Mouse (Mus musculus) heart, embryonic 10.5 days (tissue): ENCODE results near the gene Clmn. TPM values are rescaled to one million over a fixed set of nuclear protein-coding genes. Genes with fewer than 3 reads are reported as not detected.

Experiments
- DNase-seq: peaks from one replicate; pipeline ENCODE4 v3.0.0-alpha.2; 2017; ENCODE audit warnings: low spot score
- H3K27ac ChIP-seq: fragments of 300-500 bp; sonication (generic); 2 replicates; pipeline ENCODE4 v1.5.1; 2016; ENCODE audit warnings: mild to moderate bottlenecking
- H3K27me3 ChIP-seq: fragments of 300-500 bp; sonication (generic); 2 replicates; pipeline ENCODE4 v1.6.1; 2016; ENCODE audit warnings: mild to moderate bottlenecking; ENCODE audit not compliant: poor library complexity, insufficient read depth, severe bottlenecking
- H3K36me3 ChIP-seq: fragments of 300-500 bp; sonication (generic); 2 replicates; pipeline ENCODE4 v1.6.1; 2016; ENCODE audit warnings: mild to moderate bottlenecking, moderate library complexity
- H3K4me1 ChIP-seq: fragments of 300-500 bp; sonication (generic); 2 replicates; pipeline ENCODE4 v1.6.1; 2016; ENCODE audit warnings: mild to moderate bottlenecking
- H3K4me3 ChIP-seq: fragments of 300-500 bp; sonication (generic); 2 replicates; pipeline ENCODE4 v1.5.1; 2016; ENCODE audit warnings: mild to moderate bottlenecking, moderate library complexity
- H3K9me3 ChIP-seq: fragments of 300-500 bp; sonication (generic); 2 replicates; pipeline ENCODE4 v1.6.1; 2016; ENCODE audit warnings: mild to moderate bottlenecking, moderate library complexity
- WGBS: fragments of 180-500 bp; shearing (Covaris S2); methylation state at CpG from one replicate; pipeline ENCODE4 v1.1.7; 2016; 5-methylcytosine and 5-hydroxymethylcytosine counted together
- polyA plus RNA-seq: library from polyadenylated mRNA; unstranded; fragments of >200 nt; fragmentation: Nextera tagmentation; extraction: Ambion mirVana; gene quantifications from 2 replicates; pipeline ENCODE4 v1.2.1, GENCODE M21; 2016

The Clmn gene
- polyA plus RNA-seq, 1 experiment from 2014 or later, result 2.1 TPM

DNA sequence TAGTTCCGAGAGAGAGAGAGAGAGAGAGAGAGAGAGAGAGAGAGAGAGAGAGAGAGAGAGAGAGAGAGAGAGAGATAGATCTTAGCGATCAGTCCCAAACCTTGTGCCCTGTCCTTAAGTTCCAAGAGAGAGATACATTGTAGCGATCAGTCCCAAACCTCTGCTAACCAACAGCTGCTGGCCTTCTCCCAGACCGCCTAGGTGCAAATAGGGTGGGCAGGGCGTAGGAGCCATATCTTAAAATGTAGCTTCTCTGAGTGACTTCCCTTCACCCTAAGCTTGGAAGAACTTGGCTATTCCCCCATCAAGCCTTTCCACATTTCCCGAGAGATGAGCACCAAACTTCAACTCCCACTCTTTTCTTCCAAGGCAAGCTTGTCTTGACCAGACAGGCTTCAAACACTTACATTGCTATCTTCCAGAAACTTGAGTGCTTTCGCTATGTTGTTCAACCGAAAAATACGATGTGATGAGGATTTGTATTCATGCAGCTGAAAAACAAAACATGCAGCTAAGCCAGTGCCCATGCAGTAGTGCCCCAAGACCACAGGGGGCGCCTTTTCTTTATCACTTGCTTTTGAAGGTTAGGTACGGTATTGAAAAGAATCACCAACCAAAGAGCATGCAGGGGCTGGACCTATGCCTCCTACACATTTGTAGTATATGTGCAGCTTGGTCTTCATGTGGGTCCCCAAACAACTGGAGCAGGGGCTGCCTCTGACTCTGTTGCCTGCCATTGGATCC, 68.1 kb downstream of the Clmn start:
- peaks cover 12% of the 10 kb centered on the region; the same call in 1 of the 2 replicates for H3K9me3 ChIP-seq
- no peak for DNase-seq
- H3K27ac ChIP-seq, result no peak overlapping the region
- H3K4me1 ChIP-seq, result no peaks in the 10 kb centered on the region
- 81% methylated on average over 11 of the region's 11 CpGs for WGBS
- no peaks in the 10 kb centered on the region for H3K27me3 ChIP-seq
- no peak overlapping the region for H3K4me3 ChIP-seq
- peaks cover 18% of the 10 kb centered on the region; the same call in 1 of the 2 replicates for H3K36me3 ChIP-seq

- Histone ChIP-seq H3K9me3 (peaks cover 12% of the 10 kb centered on the region; the same call in 1 of the 2 replicates), H3K4me3 (no peak overlapping the region), H3K27me3 (no peaks in the 10 kb centered on the region), H3K36me3 (peaks cover 17% of the 10 kb centered on the region; the same call in 1 of the 2 replicates), H3K27ac (no peak overlapping the region), H3K4me1 (no peaks in the 10 kb centered on the region)
- 65% methylated on average over 5 of the region's 5 CpGs for WGBS
- DNase-seq, result no peak
Observed at GRCm38 (mm10) chr12:104794957-104795356, 69.9 kb downstream of the Clmn start.

GRCm38 (mm10) chr12:104793486-104793885, 71.4 kb downstream of the Clmn start:
- H3K27me3 ChIP-seq, result no peaks in the 10 kb centered on the region
- H3K36me3 ChIP-seq, result peaks cover 6% of the 10 kb centered on the region; the same call in 1 of the 2 replicates
- H3K9me3 ChIP-seq, result peaks cover 3% of the 10 kb centered on the region; the same call in 1 of the 2 replicates
- DNase-seq, result no peak
- WGBS, result 57% methylated on average over 12 of the region's 12 CpGs
- no peak overlapping the region for H3K4me3 ChIP-seq
- H3K27ac ChIP-seq, result no peak overlapping the region
- H3K4me1 ChIP-seq, result no peaks in the 10 kb centered on the region

DNA sequence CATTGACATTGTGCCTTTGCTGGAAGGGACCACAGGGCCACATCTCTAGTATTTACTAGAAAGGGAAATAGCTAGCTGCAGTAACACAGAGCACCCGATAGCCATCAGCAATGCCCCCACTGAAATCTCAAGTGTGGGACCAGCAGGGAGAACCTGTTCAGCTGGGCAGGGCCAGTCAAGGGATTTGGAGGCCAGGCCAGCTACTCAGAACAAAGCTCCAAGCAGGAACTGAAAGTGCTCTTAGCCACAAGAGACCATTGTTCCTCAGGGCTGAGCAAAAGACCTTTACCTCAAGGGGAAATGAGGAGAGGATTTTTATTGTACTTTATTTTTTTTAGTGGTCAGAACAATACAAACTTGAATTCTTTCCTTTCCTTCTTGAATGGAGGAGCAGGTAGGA, 87.3 kb downstream of the Clmn start:
- WGBS, result 89% methylated on average over 1 of the region's 1 CpGs
- no peak for DNase-seq
- no peak overlapping the region for H3K27ac ChIP-seq
- no peaks in the 10 kb centered on the region for H3K9me3 ChIP-seq
- H3K36me3 ChIP-seq, result 0 out of 2 replicates have a peak, but pooled peaks cover 7% of the 10 kb centered on the region
- no peaks in the 10 kb centered on the region for H3K4me1 ChIP-seq
- no peak overlapping the region for H3K4me3 ChIP-seq
- no peaks in the 10 kb centered on the region for H3K27me3 ChIP-seq

DNA sequence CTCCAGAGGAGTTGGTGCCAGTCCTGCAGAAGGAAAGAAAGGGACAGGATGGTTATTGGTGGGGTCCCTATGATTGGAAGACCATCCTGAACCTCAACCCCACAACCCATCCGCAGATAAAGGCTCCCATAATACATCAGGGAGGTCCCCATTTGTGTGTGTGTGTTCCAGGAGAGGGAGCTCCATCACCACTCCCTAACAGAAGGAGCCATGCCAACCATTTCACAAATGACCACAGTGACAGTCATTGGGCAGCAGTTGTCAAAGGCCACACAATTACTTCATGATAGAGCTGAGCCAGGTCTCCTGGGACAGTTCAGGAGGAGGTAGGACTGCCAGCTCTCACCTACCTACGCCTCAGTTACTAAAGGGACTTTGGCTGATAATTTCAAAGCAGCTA, 92.9 kb downstream of the Clmn start:
- no peak overlapping the region for H3K27ac ChIP-seq
- no peak for DNase-seq
- WGBS, result 74% methylated on average over 2 of the region's 2 CpGs
- H3K36me3 ChIP-seq, result no peaks in the 10 kb centered on the region
- H3K4me1 ChIP-seq, result no peaks in the 10 kb centered on the region
- H3K27me3 ChIP-seq, result no peaks in the 10 kb centered on the region
- no peak overlapping the region for H3K4me3 ChIP-seq
- no peaks in the 10 kb centered on the region for H3K9me3 ChIP-seq

- WGBS, result 77% methylated on average over 10 of the region's 10 CpGs
- no peak overlapping the region for H3K4me3 ChIP-seq
- H3K27me3 ChIP-seq, result no peaks in the 10 kb centered on the region
- H3K4me1 ChIP-seq, result no peaks in the 10 kb centered on the region
- H3K9me3 ChIP-seq, result no peaks in the 10 kb centered on the region
- no peak for DNase-seq
- no peaks in the 10 kb centered on the region for H3K36me3 ChIP-seq
- no peak overlapping the region for H3K27ac ChIP-seq
Observed at GRCm38 (mm10) chr12:104769201-104769785, 95.6 kb downstream of the Clmn start.

DNA sequence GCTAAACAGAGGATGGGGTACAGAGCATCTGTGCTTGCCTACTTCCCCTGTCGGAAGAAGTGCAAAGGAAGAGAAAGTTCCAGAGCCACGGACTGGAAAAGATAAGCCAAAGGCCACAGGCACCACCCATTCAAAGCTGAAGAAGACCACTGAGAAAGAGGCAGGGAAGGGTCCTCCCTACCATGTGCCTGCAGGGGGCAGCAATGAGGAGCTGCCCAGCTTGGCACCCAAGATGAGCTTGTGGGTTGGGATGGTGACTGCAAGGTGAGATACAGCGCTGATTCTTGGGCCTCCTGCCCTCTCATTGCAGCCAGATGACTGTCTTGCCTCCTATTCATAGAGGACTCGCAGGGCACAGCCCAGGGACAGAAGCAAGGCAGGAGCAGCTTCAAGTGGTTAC, 97.7 kb downstream of the Clmn start:
- no peak overlapping the region; the same call in 1 of the 2 replicates for H3K27ac ChIP-seq
- no peak overlapping the region for H3K4me3 ChIP-seq
- no peaks in the 10 kb centered on the region for H3K9me3 ChIP-seq
- H3K36me3 ChIP-seq, result no peaks in the 10 kb centered on the region
- no peaks in the 10 kb centered on the region for H3K4me1 ChIP-seq
- WGBS, result 69% methylated on average over 4 of the region's 4 CpGs
- DNase-seq, result no peak
- no peaks in the 10 kb centered on the region for H3K27me3 ChIP-seq

- H3K4me1 ChIP-seq, result no peaks in the 10 kb centered on the region
- no peak for DNase-seq
- no peaks in the 10 kb centered on the region for H3K27me3 ChIP-seq
- no peak overlapping the region for H3K27ac ChIP-seq
- H3K9me3 ChIP-seq, result no peaks in the 10 kb centered on the region
- WGBS, result 81% methylated on average over 7 of the region's 7 CpGs
- no peak overlapping the region for H3K4me3 ChIP-seq
- no peaks in the 10 kb centered on the region for H3K36me3 ChIP-seq
Observed at GRCm38 (mm10) chr12:104765761-104766160, 99.1 kb downstream of the Clmn start.

DNA sequence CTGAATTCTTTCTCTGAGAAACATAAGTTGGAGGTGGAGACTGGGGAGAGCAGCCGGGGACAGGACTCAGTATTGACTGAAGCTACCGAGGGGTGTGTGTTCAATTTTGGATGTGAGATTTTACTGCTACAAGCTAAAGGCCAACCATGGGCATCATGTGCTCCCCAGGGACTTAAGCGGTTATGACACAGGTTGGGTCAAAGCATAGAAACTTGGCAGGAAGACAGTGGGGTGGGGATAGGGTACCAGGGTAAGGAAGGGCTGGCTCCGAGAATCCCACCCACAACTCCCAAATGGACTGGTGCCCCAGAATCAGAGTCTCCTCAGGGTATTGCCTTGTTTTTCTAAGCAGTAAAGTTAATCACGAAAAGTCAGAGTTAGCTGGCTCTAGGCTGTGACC, 99.8 kb downstream of the Clmn start:
- H3K27ac ChIP-seq, result no peak overlapping the region
- 67% methylated on average over 5 of the region's 5 CpGs for WGBS
- no peaks in the 10 kb centered on the region for H3K4me1 ChIP-seq
- H3K36me3 ChIP-seq, result no peaks in the 10 kb centered on the region
- DNase-seq, result no peak
- no peaks in the 10 kb centered on the region for H3K27me3 ChIP-seq
- H3K9me3 ChIP-seq, result no peaks in the 10 kb centered on the region
- H3K4me3 ChIP-seq, result no peak overlapping the region

GRCm38 (mm10) chr12:104763918-104764317, 101.0 kb downstream of the Clmn start:
- H3K4me3 ChIP-seq, result no peak overlapping the region
- no peaks in the 10 kb centered on the region for H3K4me1 ChIP-seq
- no peaks in the 10 kb centered on the region for H3K9me3 ChIP-seq
- no peaks in the 10 kb centered on the region for H3K27me3 ChIP-seq
- no peak for DNase-seq
- 81% methylated on average over 6 of the region's 6 CpGs for WGBS
- H3K36me3 ChIP-seq, result no peaks in the 10 kb centered on the region
- H3K27ac ChIP-seq, result no peak overlapping the region

DNA sequence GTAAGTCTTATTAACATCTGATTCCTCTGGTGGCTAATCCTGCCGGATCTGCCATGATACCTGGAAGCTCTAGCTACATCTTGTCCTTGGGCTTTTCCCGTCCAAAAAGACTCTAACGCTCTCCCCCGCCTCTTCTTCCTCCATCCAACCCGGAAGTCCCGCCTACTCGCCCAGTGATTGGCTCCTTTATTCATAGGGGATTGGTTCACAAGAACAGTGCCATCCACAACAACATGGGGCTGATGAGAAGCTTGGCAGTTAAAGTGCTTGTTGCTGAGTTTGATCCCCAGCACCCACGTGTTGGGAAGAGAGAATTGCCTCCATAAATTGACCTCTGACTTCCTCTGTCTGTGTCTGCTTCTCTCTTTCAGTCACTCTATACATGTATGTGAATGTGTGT, 103.5 kb downstream of the Clmn start:
- Histone ChIP-seq H3K4me1 (no peaks in the 10 kb centered on the region), H3K27me3 (no peaks in the 10 kb centered on the region), H3K9me3 (no peaks in the 10 kb centered on the region), H3K4me3 (no peak overlapping the region), H3K36me3 (no peaks in the 10 kb centered on the region), H3K27ac (no peak overlapping the region)
- DNase-seq, result no peak
- WGBS, result 73% methylated on average over 8 of the region's 8 CpGs

DNA sequence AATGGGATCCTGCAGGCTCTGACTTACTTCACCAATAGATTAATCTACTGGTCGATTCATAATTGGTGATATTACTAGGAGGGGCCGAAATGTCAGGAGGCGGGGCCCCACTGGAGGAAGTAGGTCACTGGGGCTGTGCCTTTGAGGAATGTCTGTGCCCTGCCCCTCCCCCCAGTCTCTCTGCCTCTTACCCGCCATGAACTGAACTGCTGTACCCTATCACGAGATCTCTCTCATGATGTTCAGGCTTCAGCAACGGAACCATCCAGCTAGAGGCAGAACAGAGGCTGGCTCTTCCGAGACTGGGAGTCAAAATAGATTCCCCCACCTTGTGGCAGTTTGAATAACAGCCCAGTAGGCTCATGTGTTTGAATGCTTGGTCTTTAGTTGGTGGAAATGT, 106.8 kb downstream of the Clmn start:
- 78% methylated on average over 7 of the region's 7 CpGs for WGBS
- Histone ChIP-seq H3K9me3 (no peaks in the 10 kb centered on the region), H3K36me3 (no peaks in the 10 kb centered on the region), H3K27ac (no peak overlapping the region), H3K4me3 (no peak overlapping the region), H3K4me1 (no peaks in the 10 kb centered on the region), H3K27me3 (no peaks in the 10 kb centered on the region)
- no peak for DNase-seq

DNA sequence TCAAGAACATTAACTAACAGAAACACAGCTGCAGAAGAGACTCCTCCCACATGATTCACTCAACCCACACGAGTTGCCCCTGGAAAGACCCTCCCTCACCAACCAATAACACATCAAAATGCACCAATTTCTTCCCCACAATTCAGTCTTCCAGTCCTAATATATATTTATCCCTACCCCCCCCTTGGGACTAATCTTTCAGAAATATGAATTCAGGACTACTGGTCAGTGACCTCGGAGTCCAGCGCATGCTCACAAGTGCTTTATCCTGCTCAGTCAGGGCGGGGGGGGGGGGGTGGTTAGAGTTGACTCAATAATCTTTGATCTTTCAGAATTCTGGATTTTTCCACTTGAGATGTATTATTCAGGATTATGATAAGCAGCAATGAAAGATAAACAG, 111.2 kb downstream of the Clmn start:
- H3K27me3 ChIP-seq, result no peaks in the 10 kb centered on the region
- no peak overlapping the region for H3K27ac ChIP-seq
- peaks cover 29% of the 10 kb centered on the region for H3K4me1 ChIP-seq
- no peak overlapping the region for H3K4me3 ChIP-seq
- 78% methylated on average over 4 of the region's 4 CpGs for WGBS
- H3K36me3 ChIP-seq, result peaks cover 7% of the 10 kb centered on the region
- H3K9me3 ChIP-seq, result no peaks in the 10 kb centered on the region
- DNase-seq, result no peak
